ENCODE assay signal across 9 mouse cellular contexts in genomic region chr7:38267006-38267680, GRCm38 (mm10). TPM values are rescaled to one million over a fixed set of nuclear protein-coding genes. Genes with fewer than 3 reads are reported as not detected.
DNase-seq lines count a peak whose midpoint lies in the region; ATAC-seq and TF ChIP-seq lines count a peak whose summit lies in the region.
"Had no signal": no experiment of that assay in that cellular context is flagged by ENCODE, and none has a peak within 500 bp of the region (broad histone marks: within the 10 kb centered on the region; RNA-seq: fewer than 3 reads in every experiment).

No protein-coding gene starts in this region.

- intact Hi-C loops in left cerebral cortex, postnatal 14 days (cut with DNase I), result loop anchor here (5.0 kb wide), 2 partner anchors 65 to 85 kb away; partner anchors contain the start of gene 1600014C10Rik
- intact Hi-C loops in left cerebral cortex, postnatal 36 days (cut with DNase I), result loop anchor here (5.0 kb wide), 1 partner anchor 85 kb away; the partner anchor contains the start of gene 1600014C10Rik

- TF ChIP-seq CTCF in G1E (IDR thresholded peaks at IDR 0.05; ENCODE audit: low read depth, low read length), result peak; percentile 40; the same call in 1 of the 2 replicates

- H3K9ac ChIP-seq in neural tube, embryonic 15.5 days (replicated peaks), result 0 out of 2 replicates have a peak overlapping the region, but pooled peaks have one; percentile 3
- H3K9ac ChIP-seq: lung, embryonic 15.5 days had no signal

- peak; percentile 31 to 39 for DNase-seq in left cerebral cortex, postnatal 14 days (ENCODE audit: low spot score in 2 of 2)
- DNase-seq in left cerebral cortex, postnatal 36 days (ENCODE audit: low spot score in 2 of 2), result no peak
- DNase-seq in G1E (ENCODE audit: low spot score), result no peak
- DNase-seq in brain, adult 2 months (ENCODE audit: low read depth, low spot score), result peak; percentile 88
- peak; percentile 67 for DNase-seq in gastrocnemius, adult 18-20 months (ENCODE audit: low spot score)
- DNase-seq in kidney, postnatal 25 days, result peak; percentile 71
- no peak for DNase-seq in T-cell, adult 2 months (ENCODE audit: low spot score)

- 91% methylated on average over 8 of the region's 8 CpGs for WGBS in neural tube, embryonic 15.5 days

- H3K9me3 ChIP-seq in G1E (replicated peaks), result no peaks in the 10 kb centered on the region
- no peaks in the 10 kb centered on the region for H3K9me3 ChIP-seq in neural tube, embryonic 15.5 days (replicated peaks)
- H3K9me3 ChIP-seq: lung, embryonic 15.5 days had no signal

- no peak overlapping the region for H3K4me3 ChIP-seq in G1E (ENCODE audit: low read depth, low read length)
- no peak overlapping the region for H3K4me3 ChIP-seq in neural tube, embryonic 15.5 days (replicated peaks)
- H3K4me3 ChIP-seq: lung, embryonic 15.5 days had no signal

- ATAC-seq in G1E (ENCODE audit: extremely low read depth, insufficient number of reproducible peaks, low FRiP score, poor library complexity, severe bottlenecking), result 0 out of 2 replicates have a peak, but pooled peaks have one; percentile 40
- no peak for ATAC-seq in neural tube, embryonic 15.5 days (ENCODE audit: low FRiP score)

- no peak overlapping the region for H3K27ac ChIP-seq in neural tube, embryonic 15.5 days (replicated peaks)
- H3K27ac ChIP-seq: lung, embryonic 15.5 days had no signal

- peaks cover 4% of the 10 kb centered on the region; the same call in 1 of the 2 replicates for H3K4me1 ChIP-seq in G1E (ENCODE audit: insufficient read depth, low read depth, low read length)
- H3K4me1 ChIP-seq in neural tube, embryonic 15.5 days, result peaks cover 20% of the 10 kb centered on the region

- H3K27me3 ChIP-seq in G1E (ENCODE audit: insufficient read depth, low read length), result no peaks in the 10 kb centered on the region
- no peaks in the 10 kb centered on the region for H3K27me3 ChIP-seq in neural tube, embryonic 15.5 days (replicated peaks)
- H3K27me3 ChIP-seq: lung, embryonic 15.5 days had no signal

- H3K36me3 ChIP-seq in G1E (replicated peaks), result peaks cover 66% of the 10 kb centered on the region
- peaks cover 65% of the 10 kb centered on the region for H3K36me3 ChIP-seq in neural tube, embryonic 15.5 days

- no peak overlapping the region for H3K4me2 ChIP-seq in neural tube, embryonic 15.5 days
- H3K4me2 ChIP-seq: lung, embryonic 15.5 days had no signal

RNA-seq across cellular contexts. Expression of gene Pop4, which starts 4.1 kb away (rescaled TPM):
- 10 to 100 TPM; 26.1 to 27.4 TPM for total RNA-seq in left cerebral cortex, postnatal 14 days (2021)
- total RNA-seq in left cerebral cortex, postnatal 36 days (2021), result 10 to 100 TPM; 24.1 to 26.0 TPM
- 53.7 and 54.4 TPM in 2 replicates for total RNA-seq in G1E (2014; fragmentation: Nextera tagmentation)
- 31.8 and 33.8 TPM in 2 replicates for total RNA-seq in G1E (2017)
- 3.3 and 11.8 TPM in 2 replicates for polyA plus RNA-seq in G1E (2012)
- total RNA-seq in gastrocnemius, adult 18-20 months (2021), result 1 to 10 TPM; 6.1 to 7.5 TPM
- 66.0 and 70.5 TPM in 2 replicates for polyA plus RNA-seq in neural tube, embryonic 15.5 days (2015; fragmentation: Nextera tagmentation; extraction: Ambion mirVana)

RNA-seq across cellular contexts. Expression of gene Plekhf1, which starts 39.3 kb away (rescaled TPM):
- total RNA-seq in left cerebral cortex, postnatal 14 days (2021), result 1 to 10 TPM in 1 of 2 experiments, under 1 TPM in 1; 0.89 to 1.8 TPM
- 1 to 10 TPM; 1.7 to 2.1 TPM for total RNA-seq in left cerebral cortex, postnatal 36 days (2021)
- total RNA-seq in G1E (2014; fragmentation: Nextera tagmentation), result 0.24 and 0.60 TPM in 2 replicates
- total RNA-seq in G1E (2017), result 0.93 and 1.1 TPM in 2 replicates
- 1.2 and 1.4 TPM in 2 replicates for polyA plus RNA-seq in G1E (2012)
- 1 to 10 TPM; 5.7 to 8.4 TPM for total RNA-seq in gastrocnemius, adult 18-20 months (2021)
- 0.75 and 1.4 TPM in 2 replicates for polyA plus RNA-seq in neural tube, embryonic 15.5 days (2015; fragmentation: Nextera tagmentation; extraction: Ambion mirVana)

Comparison
In these comparisons a context has a peak if more than half of its experiments do, and no peak if none do; other contexts are left out.
1. DNase-seq: peak in left cerebral cortex, postnatal 14 days (2 of 2), brain, adult 2 months (single experiment), gastrocnemius, adult 18-20 months (single experiment) and kidney, postnatal 25 days (2 of 2); none in left cerebral cortex, postnatal 36 days (0 of 2), G1E (single experiment) and T-cell, adult 2 months (single experiment).